Mouse (Mus musculus) embryonic facial prominence, embryonic 10.5 days (tissue): ENCODE measurements around the gene Pam16. TPM values are rescaled to one million over a fixed set of nuclear protein-coding genes. Genes with fewer than 3 reads are reported as not detected.
A peak's percentile ranks its signal among the peaks of the same experiment; 100 is the strongest.

ENCODE experiments used
- DNase-seq: peaks from one replicate; pipeline ENCODE4 v3.0.0-alpha.2; 2017; ENCODE audit warnings: low spot score
- H3K27ac ChIP-seq: fragments of 300-500 bp; sonication (generic); replicated peaks from 2 replicates; pipeline ENCODE4 v1.5.1; 2016; ENCODE audit warnings: mild to moderate bottlenecking
- H3K27me3 ChIP-seq: fragments of 300-500 bp; sonication (generic); replicated peaks from 2 replicates; pipeline ENCODE4 v1.6.1; 2016; ENCODE audit warnings: low read depth, mild to moderate bottlenecking; ENCODE audit not compliant: poor library complexity, severe bottlenecking
- H3K36me3 ChIP-seq: fragments of 300-500 bp; sonication (generic); replicated peaks from 2 replicates; pipeline ENCODE4 v1.6.1; 2016; ENCODE audit warnings: mild to moderate bottlenecking, moderate library complexity
- H3K4me1 ChIP-seq: fragments of 300-500 bp; sonication (generic); 2 replicates; pipeline ENCODE4 v1.6.1; 2016
- H3K4me3 ChIP-seq: fragments of 300-500 bp; sonication (generic); 2 replicates; pipeline ENCODE4 v1.5.1; 2016; ENCODE audit warnings: mild to moderate bottlenecking, moderate library complexity
- H3K9me3 ChIP-seq: fragments of 300-500 bp; sonication (generic); 2 replicates; pipeline ENCODE4 v1.6.1; 2016; ENCODE audit warnings: mild to moderate bottlenecking
- WGBS: fragments of 180-500 bp; shearing (Covaris S2); methylation state at CpG from one replicate; pipeline ENCODE4 v1.1.7; 2016; 5-methylcytosine and 5-hydroxymethylcytosine counted together
- polyA plus RNA-seq: library from polyadenylated mRNA; unstranded; fragments of >200 nt; fragmentation: Nextera tagmentation; extraction: Ambion mirVana; gene quantifications from 2 replicates; pipeline ENCODE4 v1.2.1, GENCODE M21; 2016

The Pam16 gene
- polyA plus RNA-seq = 92.6 and 97.5 TPM in 2 replicates

GRCm38 (mm10) chr16:4624481-4625110, at the start of gene Pam16:
TSS of gene Pam16 (minus strand) at chr16:4624988.
- peak within 1 kb of the TSS; percentile 91 for H3K27ac ChIP-seq
- H3K4me3 ChIP-seq = peak within 1 kb of the TSS; percentile 72
- H3K27me3 ChIP-seq = no peaks in the 10 kb centered on the region
- WGBS = under 1% methylated on average over 56 of the region's 56 CpGs
- DNase-seq = peak; percentile 94
- H3K36me3 ChIP-seq = peaks cover 23% of the 10 kb centered on the region
- H3K4me1 ChIP-seq = peaks cover 26% of the 10 kb centered on the region
- H3K9me3 ChIP-seq = no peaks in the 10 kb centered on the region

GRCm38 (mm10) chr16:4674091-4674490, 49.3 kb upstream of the Pam16 start:
- Histone ChIP-seq H3K4me3 (no peak overlapping the region), H3K27me3 (no peaks in the 10 kb centered on the region), H3K36me3 (peaks cover 59% of the 10 kb centered on the region), H3K4me1 (peaks cover 13% of the 10 kb centered on the region), H3K9me3 (no peaks in the 10 kb centered on the region), H3K27ac (no peak overlapping the region)
- DNase-seq = no peak
- 87% methylated on average over 4 of the region's 4 CpGs for WGBS

- H3K4me1 ChIP-seq = peaks cover 7% of the 10 kb centered on the region; the same call in 1 of the 2 replicates
- H3K9me3 ChIP-seq = no peaks in the 10 kb centered on the region
- peaks cover 77% of the 10 kb centered on the region for H3K36me3 ChIP-seq
- no peaks in the 10 kb centered on the region for H3K27me3 ChIP-seq
- WGBS = 82% methylated on average over 5 of the region's 5 CpGs
- H3K4me3 ChIP-seq = no peak overlapping the region
- H3K27ac ChIP-seq = no peak overlapping the region
- DNase-seq = no peak
Observed at GRCm38 (mm10) chr16:4670317-4670716, 45.5 kb upstream of the Pam16 start.

- Histone ChIP-seq H3K27ac (peak overlapping the region; percentile 77), H3K27me3 (no peaks in the 10 kb centered on the region), H3K4me1 (peaks cover 7% of the 10 kb centered on the region; the same call in 1 of the 2 replicates), H3K9me3 (no peaks in the 10 kb centered on the region), H3K36me3 (peaks cover 76% of the 10 kb centered on the region), H3K4me3 (no peak overlapping the region)
- 23% methylated on average over 3 of the region's 3 CpGs for WGBS
- DNase-seq = peak; percentile 87
Observed at GRCm38 (mm10) chr16:4667190-4667808, 42.5 kb upstream of the Pam16 start.

GRCm38 (mm10) chr16:4665726-4666125, 40.9 kb upstream of the Pam16 start:
- no peaks in the 10 kb centered on the region for H3K27me3 ChIP-seq
- H3K4me1 ChIP-seq = peaks cover 16% of the 10 kb centered on the region
- no peak overlapping the region for H3K4me3 ChIP-seq
- peaks cover 85% of the 10 kb centered on the region for H3K36me3 ChIP-seq
- WGBS = 87% methylated on average over 2 of the region's 2 CpGs
- DNase-seq = no peak
- no peak overlapping the region for H3K27ac ChIP-seq
- no peaks in the 10 kb centered on the region for H3K9me3 ChIP-seq

- WGBS = 92% methylated on average over 2 of the region's 2 CpGs
- Histone ChIP-seq H3K27ac (no peak overlapping the region), H3K36me3 (peaks cover 70% of the 10 kb centered on the region)
Observed at GRCm38 (mm10) chr16:4663806-4664205, 39.0 kb upstream of the Pam16 start.

GRCm38 (mm10) chr16:4661605-4662004, 36.8 kb upstream of the Pam16 start:
- H3K36me3 ChIP-seq = peaks cover 50% of the 10 kb centered on the region
- H3K4me1 ChIP-seq = peaks cover 41% of the 10 kb centered on the region
- DNase-seq = no peak
- H3K27ac ChIP-seq = peak overlapping the region; percentile 76
- H3K4me3 ChIP-seq = no peak overlapping the region
- 85% methylated on average over 2 of the region's 2 CpGs for WGBS
- H3K9me3 ChIP-seq = no peaks in the 10 kb centered on the region
- no peaks in the 10 kb centered on the region for H3K27me3 ChIP-seq

More at GRCm38 (mm10) chr16:4663806-4664205, 39.0 kb upstream of the Pam16 start:
- H3K4me1 ChIP-seq = peaks cover 26% of the 10 kb centered on the region
- no peak overlapping the region for H3K4me3 ChIP-seq
- no peaks in the 10 kb centered on the region for H3K9me3 ChIP-seq
- DNase-seq = no peak
- no peaks in the 10 kb centered on the region for H3K27me3 ChIP-seq

GRCm38 (mm10) chr16:4659326-4659725, 34.5 kb upstream of the Pam16 start:
- DNase-seq = no peak
- Histone ChIP-seq H3K27ac (peak overlapping the region; percentile 94), H3K36me3 (peaks cover 44% of the 10 kb centered on the region), H3K27me3 (no peaks in the 10 kb centered on the region), H3K9me3 (no peaks in the 10 kb centered on the region), H3K4me1 (peaks cover 62% of the 10 kb centered on the region), H3K4me3 (peak overlapping the region; percentile 42)
- WGBS = 18% methylated on average over 2 of the region's 2 CpGs

GRCm38 (mm10) chr16:4658781-4659245, 34.0 kb upstream of the Pam16 start:
- WGBS = 15% methylated on average over 11 of the region's 11 CpGs
- peak; percentile 94 for DNase-seq
- H3K27ac ChIP-seq = peak overlapping the region; percentile 94
- peak overlapping the region; percentile 42 for H3K4me3 ChIP-seq
- no peaks in the 10 kb centered on the region for H3K9me3 ChIP-seq
- peaks cover 68% of the 10 kb centered on the region for H3K4me1 ChIP-seq
- peaks cover 44% of the 10 kb centered on the region for H3K36me3 ChIP-seq
- no peaks in the 10 kb centered on the region for H3K27me3 ChIP-seq

GRCm38 (mm10) chr16:4656571-4657081, 31.8 kb upstream of the Pam16 start:
- peaks cover 51% of the 10 kb centered on the region for H3K36me3 ChIP-seq
- peaks cover 87% of the 10 kb centered on the region for H3K4me1 ChIP-seq
- H3K27ac ChIP-seq = peak overlapping the region; percentile 89
- H3K4me3 ChIP-seq = no peak overlapping the region
- no peaks in the 10 kb centered on the region for H3K27me3 ChIP-seq
- no peaks in the 10 kb centered on the region for H3K9me3 ChIP-seq
- no peak for DNase-seq
- WGBS = 63% methylated on average over 9 of the region's 9 CpGs

- Histone ChIP-seq H3K27ac (peak overlapping the region; percentile 89), H3K36me3 (peaks cover 51% of the 10 kb centered on the region), H3K27me3 (no peaks in the 10 kb centered on the region), H3K4me3 (no peak overlapping the region), H3K9me3 (no peaks in the 10 kb centered on the region), H3K4me1 (peaks cover 87% of the 10 kb centered on the region)
- peak; percentile 59 for DNase-seq
- 29% methylated on average over 11 of the region's 11 CpGs for WGBS
Observed at GRCm38 (mm10) chr16:4655764-4656570, 31.2 kb upstream of the Pam16 start.

- H3K4me3 ChIP-seq = no peak overlapping the region
- no peaks in the 10 kb centered on the region for H3K27me3 ChIP-seq
- H3K4me1 ChIP-seq = peaks cover 94% of the 10 kb centered on the region
- peak; percentile 34 for DNase-seq
- H3K36me3 ChIP-seq = peaks cover 51% of the 10 kb centered on the region
- WGBS = 60% methylated on average over 4 of the region's 4 CpGs
- peak overlapping the region; percentile 89 for H3K27ac ChIP-seq
- H3K9me3 ChIP-seq = no peaks in the 10 kb centered on the region
Observed at GRCm38 (mm10) chr16:4655251-4655734, 30.5 kb upstream of the Pam16 start.
